9 mouse cellular contexts compared by ENCODE assay signal in the genomic region with DNA sequence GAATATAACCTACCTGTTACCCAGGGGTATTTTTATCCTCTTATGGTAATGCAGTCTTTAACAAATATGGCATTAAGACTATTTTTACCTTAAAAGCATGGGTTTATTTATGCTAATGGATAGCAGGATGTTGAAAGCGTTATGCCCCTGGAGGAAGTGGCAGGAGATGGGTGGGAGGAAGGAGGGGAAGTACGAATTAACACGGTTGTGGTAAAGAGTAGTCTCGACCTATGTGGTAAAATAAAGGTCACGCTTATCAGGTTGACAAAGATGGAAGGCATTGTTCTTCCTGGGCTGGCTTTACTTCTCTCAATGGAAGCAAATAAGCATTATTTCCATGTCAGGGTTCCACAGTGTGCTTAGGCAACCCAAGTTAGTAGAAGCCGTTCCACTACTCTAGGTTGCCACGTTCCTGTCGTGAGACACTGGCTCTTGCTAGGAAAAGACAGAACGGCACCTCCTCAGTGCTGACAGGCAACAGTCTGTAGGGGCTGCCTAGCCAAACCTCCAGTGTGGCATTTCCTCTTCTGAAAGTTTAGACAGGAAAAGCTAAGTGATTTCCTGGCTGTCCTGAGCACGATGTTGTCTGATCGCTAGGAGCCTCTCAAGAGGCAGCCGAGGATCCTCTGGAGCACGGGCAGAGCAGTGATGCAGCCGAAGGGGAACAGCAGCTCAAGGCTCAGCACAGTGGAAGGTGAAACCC. TPM values are rescaled to one million over a fixed set of nuclear protein-coding genes. Genes with fewer than 3 reads are reported as not detected.
DNase-seq lines count a peak whose midpoint lies in the region; ATAC-seq and TF ChIP-seq lines count a peak whose summit lies in the region.
"Had no signal": no experiment of that assay in that cellular context is flagged by ENCODE, and none has a peak within 500 bp of the region (broad histone marks: within the 10 kb centered on the region; RNA-seq: fewer than 3 reads in every experiment).

No protein-coding gene starts in this region.

- no peaks in the 10 kb centered on the region for H3K36me3 ChIP-seq in kidney, postnatal 0 days (ENCODE audit: insufficient read depth, low read length)
- H3K36me3 ChIP-seq in embryonic facial prominence, embryonic 13.5 days = no peaks in the 10 kb centered on the region
- no peaks in the 10 kb centered on the region for H3K36me3 ChIP-seq in liver, embryonic 12.5 days

- no peak for ATAC-seq in kidney, postnatal 0 days (replicated peaks; ENCODE audit: low FRiP score, low read depth)
- no peak for ATAC-seq in embryonic facial prominence, embryonic 13.5 days (ENCODE audit: insufficient number of reproducible peaks, insufficient read depth, low FRiP score, low TSS enrichment, low read depth)
- no peak for ATAC-seq in liver, embryonic 12.5 days
- ATAC-seq in neutrophil, adult 5-6 weeks (ENCODE audit: extremely low read depth, insufficient number of reproducible peaks, low FRiP score, poor library complexity, severe bottlenecking) = 0 out of 2 replicates have a peak, but pooled peaks have one; percentile 30
- ATAC-seq: Patski had no signal

- H3K9me3 ChIP-seq in kidney, postnatal 0 days (replicated peaks; ENCODE audit: low read length) = no peaks in the 10 kb centered on the region
- H3K9me3 ChIP-seq in embryonic facial prominence, embryonic 13.5 days = no peaks in the 10 kb centered on the region
- H3K9me3 ChIP-seq in liver, embryonic 12.5 days (replicated peaks) = no peaks in the 10 kb centered on the region

- no peaks in the 10 kb centered on the region for H3K4me1 ChIP-seq in kidney, postnatal 0 days (replicated peaks; ENCODE audit: insufficient read depth, low read length)
- peaks cover 23% of the 10 kb centered on the region for H3K4me1 ChIP-seq in embryonic facial prominence, embryonic 13.5 days
- no peaks in the 10 kb centered on the region for H3K4me1 ChIP-seq in liver, embryonic 12.5 days

- peak; percentile 19 for DNase-seq in kidney, postnatal 0 days (ENCODE audit: low spot score)
- DNase-seq in kidney, adult 11 months = no peak
- DNase-seq in left cerebral cortex, postnatal 4 days = no peak
- no peak for DNase-seq in gastrocnemius, postnatal 36 days
- no peak for DNase-seq in layer of hippocampus, adult 18-20 months (ENCODE audit: low spot score in 2 of 2)

- no peak overlapping the region for H3K27ac ChIP-seq in kidney, postnatal 0 days
- no peak overlapping the region for H3K27ac ChIP-seq in embryonic facial prominence, embryonic 13.5 days
- no peak overlapping the region for H3K27ac ChIP-seq in liver, embryonic 12.5 days

- no peak overlapping the region for H3K9ac ChIP-seq in kidney, postnatal 0 days (ENCODE audit: low read depth, low read length)
- 0 out of 2 replicates have a peak overlapping the region, but pooled peaks have one; percentile 40 for H3K9ac ChIP-seq in embryonic facial prominence, embryonic 13.5 days
- no peak overlapping the region for H3K9ac ChIP-seq in liver, embryonic 12.5 days

- 38% methylated on average over 14 of the region's 14 CpGs for WGBS in kidney, postnatal 0 days
- WGBS in embryonic facial prominence, embryonic 13.5 days = 35% methylated on average over 14 of the region's 14 CpGs
- WGBS in liver, embryonic 12.5 days (ENCODE audit: insufficient replicate concordance) = 12% methylated on average over 14 of the region's 14 CpGs

- no peaks in the 10 kb centered on the region for H3K27me3 ChIP-seq in kidney, postnatal 0 days (ENCODE audit: insufficient read depth, low read length)
- H3K27me3 ChIP-seq in embryonic facial prominence, embryonic 13.5 days = no peaks in the 10 kb centered on the region; the same call in 1 of the 2 replicates
- no peaks in the 10 kb centered on the region for H3K27me3 ChIP-seq in liver, embryonic 12.5 days (replicated peaks)
- H3K27me3 ChIP-seq: Patski had no signal

- TF ChIP-seq CTCF in kidney, postnatal 0 days (IDR thresholded peaks at IDR 0.05; ENCODE audit: low read depth) = no peak

- intact Hi-C loops in left cerebral cortex, postnatal 4 days (cut with DNase I) = no loop called here
- intact Hi-C loops in gastrocnemius, postnatal 36 days (cut with DNase I) = no loop called here

- H3K4me3 ChIP-seq in kidney, postnatal 0 days (replicated peaks; ENCODE audit: low read depth, low read length) = no peak overlapping the region
- H3K4me3 ChIP-seq in embryonic facial prominence, embryonic 13.5 days = peak overlapping the region; percentile 6; the same call in 1 of the 2 replicates
- H3K4me3 ChIP-seq in liver, embryonic 12.5 days = no peak overlapping the region

- 0 out of 2 replicates have a peak overlapping the region, but pooled peaks have one; percentile 18 for H3K4me2 ChIP-seq in kidney, postnatal 0 days (ENCODE audit: low read length)
- peak overlapping the region; percentile 39 for H3K4me2 ChIP-seq in embryonic facial prominence, embryonic 13.5 days
- peak overlapping the region; percentile 41 for H3K4me2 ChIP-seq in liver, embryonic 12.5 days

RNA-seq across cellular contexts. Expression of gene Gm11099, which starts 47.7 kb away (rescaled TPM):
- not detected in 2 replicates for polyA plus RNA-seq in kidney, postnatal 0 days (2015; fragmentation: Nextera tagmentation; extraction: Ambion mirVana)
- polyA plus RNA-seq in embryonic facial prominence, embryonic 13.5 days (2015; fragmentation: Nextera tagmentation; extraction: Ambion mirVana) = not detected in 2 replicates
- polyA plus RNA-seq in liver, embryonic 12.5 days (2016; fragmentation: Nextera tagmentation; extraction: Ambion mirVana) = not detected in 2 replicates
- not detected in 2 replicates for total RNA-seq in neutrophil, adult 5-6 weeks (2017)
- total RNA-seq in left cerebral cortex, postnatal 4 days (2021) = not detected
- total RNA-seq in gastrocnemius, postnatal 36 days (2021) = not detected
- total RNA-seq in layer of hippocampus, adult 18-20 months (2021) = not detected
- polyA plus RNA-seq: Patski had no signal
